Mouse (Mus musculus): ENCODE results near the gene Tssc4.

DNA sequence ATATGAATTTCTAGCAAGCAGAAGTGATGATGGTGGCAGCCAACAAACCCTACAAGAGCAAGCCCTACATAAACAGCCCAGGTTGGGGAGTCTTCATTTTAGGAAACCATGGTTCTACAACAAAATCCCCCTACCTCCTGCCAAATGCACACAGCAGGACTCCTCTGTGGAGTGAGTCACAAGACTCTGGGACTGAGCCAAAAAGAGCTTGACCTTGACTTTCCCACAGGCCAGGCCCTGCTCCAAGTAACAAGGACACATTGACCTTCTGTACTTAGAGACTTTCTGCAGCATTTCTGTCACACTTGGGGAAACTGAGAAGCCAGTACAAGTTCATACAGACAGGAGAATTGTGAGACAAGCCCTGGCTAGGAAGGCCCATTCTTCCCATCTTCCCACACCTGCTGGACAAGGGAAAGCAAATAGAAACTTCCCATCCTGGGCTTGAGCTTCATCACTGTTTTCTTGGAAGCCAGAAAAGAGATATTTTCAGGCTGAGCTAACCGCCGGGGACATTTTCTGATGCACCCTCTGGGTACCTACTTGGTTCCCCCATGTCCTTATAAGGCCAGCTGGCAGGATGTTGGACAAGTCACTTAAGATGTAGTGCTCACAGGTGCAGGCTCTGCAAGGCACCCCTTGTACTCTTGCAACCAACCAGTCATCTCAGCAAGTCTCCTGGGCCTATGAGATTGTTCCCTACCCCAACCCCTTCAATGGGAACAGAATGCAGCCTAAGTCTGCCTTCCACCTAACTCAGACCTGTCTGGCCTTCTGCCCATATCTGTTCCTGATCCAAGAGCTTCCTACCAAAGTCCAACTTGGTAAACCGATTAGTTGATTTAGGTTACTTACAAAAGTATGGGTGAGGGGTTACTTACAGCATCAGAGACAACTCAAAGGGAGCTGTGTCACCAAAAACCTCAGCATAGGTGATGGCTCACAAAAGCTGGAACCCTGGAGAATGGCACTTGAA, 18.9 kb upstream of the Tssc4 start:
- TF ChIP-seq HCFC1 (IDR thresholded peaks at IDR 0.05; ENCODE audit: borderline replicate concordance, insufficient read depth, low read length) (no peak), MAFK (IDR thresholded peaks at IDR 0.05; ENCODE audit: insufficient read depth, low read depth, low read length) (no peak), ZC3H11A (IDR thresholded peaks at IDR 0.05; ENCODE audit: borderline replicate concordance, low read depth, low read length) (no peak), CHD2 (IDR thresholded peaks at IDR 0.05; ENCODE audit: low read depth, low read length) (no peak), ZNF384 (IDR thresholded peaks at IDR 0.05; ENCODE audit: low read depth, low read length) (no peak)
